Mouse (Mus musculus) natural killer cell, adult 2 months (primary cell): ENCODE data around the gene Sptlc3.
A peak's percentile ranks its signal among the peaks of the same experiment; 100 is the strongest.

Experiments
- DNase-seq, 2 experiments: peaks; one replicate each; pipeline ENCODE4 v3.0.0; 2022; ENCODE audit warnings: low spot score in 2 of 2

Gene Sptlc3

DNA sequence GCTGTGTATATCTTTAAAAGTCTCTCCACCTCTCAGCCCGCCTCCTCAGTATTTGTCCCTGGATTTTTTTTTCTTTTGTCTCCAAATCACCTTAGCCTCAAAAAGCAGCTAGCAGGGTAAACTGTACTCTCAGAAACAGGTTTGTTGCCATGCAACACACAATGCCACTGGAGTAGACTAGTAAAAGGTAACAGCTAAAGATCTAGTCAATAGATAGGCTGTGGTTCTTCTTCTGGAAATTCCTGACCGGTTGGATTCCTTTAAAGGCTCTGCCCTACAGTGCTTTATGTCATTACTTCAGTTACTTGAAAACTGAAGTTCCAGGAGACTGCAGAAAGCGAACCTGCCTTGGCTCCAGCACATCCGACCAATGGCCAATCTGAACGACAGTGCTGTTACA is at the start of gene Sptlc3:
Sptlc3 (plus strand) TSS at position 78 of the 400 bp plus-strand sequence.
- no peak for DNase-seq

DNA sequence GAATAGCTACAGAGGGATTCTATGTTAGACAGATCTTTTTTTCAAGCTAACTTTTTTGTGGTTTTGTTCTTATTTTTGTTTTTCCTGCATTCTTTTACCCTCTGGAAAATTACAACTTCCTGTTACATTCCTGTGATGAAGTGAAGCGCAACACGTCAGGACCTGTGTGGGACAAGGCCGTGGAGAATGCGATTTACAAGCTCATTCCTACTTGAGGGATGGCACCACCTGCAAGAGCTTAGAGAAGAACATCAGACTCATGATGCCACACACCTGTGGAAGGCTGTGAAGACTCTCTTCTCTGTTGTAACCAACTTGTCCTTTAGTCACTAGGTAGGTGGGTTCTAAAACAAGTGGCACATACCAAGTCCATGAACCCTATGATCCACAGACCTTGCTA is 26.0 kb upstream of the Sptlc3 start:
- DNase-seq, result no peak

DNA sequence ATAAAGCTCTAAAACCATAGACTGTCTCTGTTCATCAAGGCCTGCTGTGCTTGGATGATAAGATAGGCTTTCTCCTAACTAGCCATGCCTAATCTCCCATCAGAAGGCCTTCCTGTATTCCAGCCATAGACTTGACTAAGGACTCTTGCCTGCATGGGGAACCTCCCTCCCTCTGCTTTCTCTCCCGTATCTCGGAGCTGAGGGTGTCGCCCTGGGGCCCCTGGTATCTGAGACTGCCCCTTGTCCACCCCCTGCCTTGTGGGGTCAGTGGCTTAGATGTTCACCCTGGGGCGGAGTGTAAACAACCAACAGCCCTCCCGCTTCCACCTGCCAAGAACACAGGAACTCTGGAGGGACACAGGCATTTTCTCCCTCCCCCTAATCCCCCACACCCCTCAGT is 5.0 kb upstream of the Sptlc3 start:
- no peak for DNase-seq

DNA sequence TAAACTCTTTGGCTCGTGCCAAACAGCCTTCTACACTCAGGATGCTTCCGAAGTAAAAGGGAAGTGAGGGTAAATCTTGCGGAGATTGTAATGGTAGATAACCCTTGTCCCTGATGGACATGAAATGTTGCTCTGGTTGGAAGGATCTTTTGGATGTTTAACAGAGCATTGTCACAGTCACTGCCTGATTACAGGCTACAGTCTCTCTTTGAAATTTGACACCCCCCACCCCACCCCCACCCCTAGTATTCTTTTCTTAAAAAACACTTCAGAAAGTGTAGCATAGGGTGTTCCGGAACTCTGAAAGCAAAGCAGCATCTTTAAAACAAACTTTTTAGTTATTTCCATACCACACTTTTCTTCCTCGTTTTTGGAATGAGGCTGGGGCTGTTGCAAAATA is 916 bp downstream of the Sptlc3 start:
- no peak for DNase-seq

DNA sequence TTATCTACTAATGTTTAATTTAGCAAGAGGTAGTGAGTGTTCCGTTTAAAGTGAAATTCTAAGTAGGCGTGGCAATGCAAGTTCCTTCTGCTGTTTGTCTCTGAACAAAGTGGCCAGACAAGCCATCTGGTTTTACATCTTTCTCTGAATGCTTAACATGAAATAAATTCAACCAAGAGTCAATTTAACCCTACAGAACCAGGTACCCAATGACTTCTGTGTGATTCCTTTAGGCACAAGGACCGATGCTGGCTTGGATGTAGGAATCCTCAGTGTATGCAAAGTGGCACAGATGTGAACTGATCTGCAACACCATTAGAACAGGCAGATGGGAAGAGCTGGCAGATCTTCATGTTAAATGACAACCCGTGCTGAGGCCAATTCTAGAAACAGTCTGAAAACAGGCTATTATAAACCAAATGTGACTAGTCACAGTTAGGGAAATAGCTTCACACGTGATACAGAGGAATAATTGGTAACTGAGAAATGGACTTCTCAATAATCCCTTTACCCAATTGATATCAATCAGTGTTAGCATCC is 68.3 kb downstream of the Sptlc3 start:
- no peak for DNase-seq

DNA sequence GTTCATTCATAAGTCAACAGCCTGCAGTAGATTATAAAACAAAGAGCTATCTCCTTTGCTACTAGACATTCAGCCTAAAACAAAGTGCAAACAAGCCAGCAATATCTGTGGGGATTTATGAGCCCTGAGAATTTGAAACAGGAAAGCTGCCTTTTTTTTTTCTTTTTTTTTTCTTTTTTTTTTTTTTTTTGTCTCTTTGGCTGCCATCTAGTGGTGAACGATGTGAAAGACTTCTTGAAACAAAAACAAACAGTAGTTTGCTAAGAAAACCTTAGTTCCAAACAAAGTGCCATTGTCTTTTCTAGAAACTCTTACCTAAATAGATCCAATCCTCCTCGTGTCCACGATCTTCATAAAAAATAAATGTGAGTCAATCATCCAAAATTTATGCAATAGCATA is 85.6 kb downstream of the Sptlc3 start:
- DNase-seq, result no peak

DNA sequence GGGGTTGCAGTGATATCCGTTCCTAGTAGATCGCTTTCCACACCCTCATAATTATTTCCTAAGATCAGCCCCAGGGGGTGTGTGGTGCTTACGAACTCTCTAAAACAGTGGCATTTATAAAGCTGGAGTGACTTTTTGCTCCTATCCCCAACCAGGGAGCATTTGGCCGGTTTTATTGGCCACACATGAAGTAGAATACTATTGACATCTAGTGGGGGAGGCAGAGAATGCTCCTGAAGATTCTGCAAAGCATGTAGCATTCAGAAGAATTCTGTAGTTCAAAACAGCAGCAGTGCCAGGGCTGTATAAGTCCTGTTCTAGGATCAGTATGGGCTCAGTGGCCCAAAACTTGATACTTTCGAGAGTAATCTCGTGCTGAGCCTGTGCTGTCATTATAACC is 89.1 kb downstream of the Sptlc3 start:
- DNase-seq, result no peak

DNA sequence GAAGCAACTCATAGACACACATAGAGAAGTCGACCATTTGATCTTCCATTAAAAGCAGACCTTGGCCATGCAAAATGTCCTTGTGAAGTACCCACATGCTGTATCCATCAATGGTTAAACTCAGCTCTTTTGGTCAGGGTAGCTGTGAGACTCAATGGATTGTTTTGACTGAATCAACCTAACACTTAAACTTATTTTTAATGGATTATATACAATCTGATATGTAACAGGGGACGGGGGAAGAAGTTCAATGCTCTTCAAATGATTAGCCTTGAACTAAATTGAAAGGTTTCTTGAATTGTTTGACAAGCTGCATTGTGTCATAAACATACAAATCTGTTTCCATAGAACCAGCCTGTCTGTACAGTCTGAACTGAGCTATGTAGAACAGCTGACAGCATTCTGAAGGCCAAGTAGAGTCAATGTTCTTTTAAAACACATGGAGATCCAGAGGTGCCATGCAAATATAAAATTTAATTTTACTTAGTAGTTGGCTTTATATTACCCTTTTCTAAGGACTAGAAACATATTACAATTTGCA is 94.0 kb downstream of the Sptlc3 start:
- no peak for DNase-seq

DNA sequence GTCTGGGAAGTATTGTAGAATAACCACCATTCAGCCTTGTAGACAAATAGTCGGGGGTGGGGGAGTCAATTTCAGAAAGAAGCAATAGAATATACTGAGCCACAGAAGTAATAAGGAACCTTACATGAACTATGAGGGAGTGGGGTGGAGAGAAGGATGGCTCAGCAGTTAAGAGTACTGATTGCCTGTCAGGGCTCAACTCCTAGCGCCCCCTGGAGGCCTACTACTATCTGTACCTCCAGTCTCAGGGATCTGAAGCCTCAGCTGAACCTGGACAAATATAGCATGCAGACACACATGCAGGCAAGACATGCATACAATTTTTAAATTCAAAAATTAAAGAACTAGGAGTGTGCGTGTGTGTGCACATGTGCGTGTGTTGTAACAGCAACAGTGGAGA is 96.2 kb downstream of the Sptlc3 start:
- peak in 1 of 2 experiments; percentile 1 for DNase-seq

DNA sequence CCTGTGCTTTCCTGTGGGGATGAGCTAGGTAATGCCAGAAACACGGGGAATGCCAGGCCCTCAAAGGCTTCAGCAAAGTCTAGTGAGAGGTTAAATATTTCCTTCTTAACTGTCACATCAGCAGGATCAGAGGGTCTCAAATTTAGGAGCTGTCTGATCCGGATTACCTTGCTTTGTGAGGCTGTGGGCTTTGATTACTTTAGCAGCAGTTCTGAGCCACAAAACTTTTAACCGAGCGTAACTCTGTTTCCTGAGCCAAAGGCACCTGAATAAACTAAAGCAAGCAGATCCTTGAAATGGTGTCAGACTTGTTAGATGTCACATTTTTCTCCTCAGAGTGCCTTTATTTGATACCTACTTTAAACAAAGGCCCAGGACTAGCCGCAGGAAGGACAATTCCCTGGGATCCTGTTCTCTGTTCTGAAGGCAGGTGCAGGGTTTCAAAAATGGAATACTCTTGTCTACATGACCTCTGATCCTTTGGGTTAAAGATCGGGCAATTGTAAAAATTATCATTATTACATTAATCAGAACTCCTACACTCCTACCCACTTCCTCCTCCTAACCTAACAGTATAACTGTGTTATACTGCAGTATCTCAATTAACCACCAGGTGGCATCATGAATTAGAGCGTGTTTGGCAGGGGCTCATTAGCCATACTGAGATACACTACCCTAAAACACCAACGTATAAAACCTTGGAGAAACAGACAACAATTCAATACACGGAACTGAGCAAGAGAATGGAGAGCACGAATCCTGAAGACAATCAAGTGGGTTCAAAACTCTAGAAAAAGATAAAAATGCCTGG is 97.4 kb downstream of the Sptlc3 start:
- peak; percentile 1 for DNase-seq

DNA sequence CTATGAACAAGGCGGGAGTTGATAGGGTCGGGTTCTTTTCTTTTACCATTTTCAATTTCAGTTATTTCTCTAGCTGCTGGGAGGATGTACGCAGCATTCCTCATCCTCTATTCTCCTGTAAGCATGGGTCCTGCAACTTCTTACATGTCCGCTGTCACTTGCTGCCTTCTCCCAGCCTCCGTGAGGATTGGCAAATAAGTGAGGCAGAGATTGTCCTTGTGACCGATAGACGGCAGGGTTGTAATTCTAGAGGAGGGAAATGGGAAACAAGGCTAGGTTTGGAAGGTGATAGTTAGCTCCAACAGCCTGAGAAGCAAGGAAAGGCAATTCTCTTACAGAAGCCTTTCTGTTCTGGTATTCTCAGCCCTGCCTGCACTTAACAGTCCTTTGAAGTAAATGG is 98.4 kb downstream of the Sptlc3 start:
- DNase-seq, result no peak

DNA sequence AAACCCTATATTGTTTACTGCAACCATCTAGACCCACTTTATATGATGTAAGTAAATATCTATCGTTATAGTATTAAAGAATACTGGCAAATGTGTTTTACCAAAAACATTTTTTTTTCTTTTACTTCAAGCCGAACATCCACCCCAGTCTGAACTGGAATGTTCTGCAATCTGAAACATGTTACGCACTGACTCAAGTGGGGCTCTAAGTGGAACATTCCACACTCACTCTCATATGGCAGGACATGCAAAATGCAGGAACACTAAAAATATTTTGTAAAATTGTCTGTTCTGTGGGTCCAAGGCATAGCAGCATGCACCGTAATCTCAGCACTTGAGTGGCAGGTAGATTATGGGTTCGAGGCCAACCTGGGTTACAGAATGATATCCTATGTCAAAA is 103.5 kb downstream of the Sptlc3 start:
- no peak for DNase-seq

DNA sequence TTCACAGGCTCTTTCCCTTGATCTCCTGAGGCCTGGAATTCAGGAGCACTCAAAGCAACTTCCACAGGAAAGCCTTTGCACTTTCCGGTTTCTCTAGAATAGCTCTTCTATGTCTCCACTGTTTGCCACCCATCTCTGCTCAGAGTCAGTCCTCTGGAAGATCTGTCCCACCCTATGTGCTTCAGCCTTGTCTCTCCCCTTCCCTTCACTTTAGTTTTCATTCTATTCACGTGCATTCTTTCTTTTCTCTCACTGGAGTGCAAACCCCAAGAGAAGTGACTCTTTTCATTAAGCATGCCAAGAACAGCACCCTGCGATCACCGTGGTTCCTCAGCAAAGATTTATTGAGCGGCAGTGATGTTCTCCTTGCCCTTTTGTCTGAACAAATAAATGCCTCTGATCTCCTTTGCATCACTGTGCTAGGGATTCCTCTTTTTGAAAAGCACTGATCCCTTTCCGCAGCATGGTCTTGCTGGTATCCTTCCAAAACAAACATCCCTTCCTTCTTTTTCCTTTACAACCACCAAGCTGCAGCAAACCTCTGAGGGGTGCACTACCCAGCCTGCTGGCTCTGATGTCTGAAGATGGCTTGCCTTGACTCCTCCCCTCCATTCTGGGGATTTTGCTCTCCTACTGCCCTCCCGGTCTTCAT is 108.0 kb downstream of the Sptlc3 start:
- DNase-seq, result no peak

DNA sequence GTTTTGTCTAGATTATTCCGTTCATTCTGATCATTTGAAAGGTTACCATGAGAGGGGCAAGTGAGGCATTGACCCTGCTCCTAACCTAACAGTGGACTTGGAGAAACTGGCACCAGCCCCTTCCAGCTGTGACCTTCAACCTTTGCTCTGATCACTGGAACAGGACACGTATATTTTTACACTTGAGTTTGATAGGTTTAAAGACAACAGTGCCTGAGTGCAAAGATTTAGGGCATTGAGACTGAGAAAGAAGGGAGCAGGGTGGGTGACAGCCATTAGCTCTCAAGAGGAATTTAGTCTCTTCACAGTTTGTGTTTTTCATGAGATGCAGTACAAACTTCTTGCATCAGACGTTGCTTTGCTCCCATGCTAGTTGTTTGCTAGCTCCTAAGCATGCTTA is 114.5 kb downstream of the Sptlc3 start:
- no peak for DNase-seq

DNA sequence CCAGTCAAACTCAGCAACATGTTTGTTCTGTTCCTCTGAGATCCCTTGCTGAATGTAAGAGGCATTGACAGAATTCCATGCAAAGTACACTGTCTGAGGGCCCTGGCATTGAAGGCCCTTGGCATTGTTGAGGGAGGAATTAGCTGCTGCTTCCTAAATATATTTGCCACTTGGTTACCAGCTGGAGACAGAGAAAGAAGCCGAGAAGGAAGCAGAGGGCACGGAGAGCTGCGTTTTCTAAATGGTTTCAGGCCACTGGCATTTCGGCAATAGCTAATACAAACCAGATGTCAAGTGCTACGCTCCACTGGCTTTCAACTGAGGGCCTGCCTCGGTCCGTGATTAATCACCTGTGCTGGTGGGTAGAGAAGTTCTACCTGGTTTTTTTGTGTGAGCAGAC is 115.1 kb downstream of the Sptlc3 start:
- DNase-seq, result no peak

DNA sequence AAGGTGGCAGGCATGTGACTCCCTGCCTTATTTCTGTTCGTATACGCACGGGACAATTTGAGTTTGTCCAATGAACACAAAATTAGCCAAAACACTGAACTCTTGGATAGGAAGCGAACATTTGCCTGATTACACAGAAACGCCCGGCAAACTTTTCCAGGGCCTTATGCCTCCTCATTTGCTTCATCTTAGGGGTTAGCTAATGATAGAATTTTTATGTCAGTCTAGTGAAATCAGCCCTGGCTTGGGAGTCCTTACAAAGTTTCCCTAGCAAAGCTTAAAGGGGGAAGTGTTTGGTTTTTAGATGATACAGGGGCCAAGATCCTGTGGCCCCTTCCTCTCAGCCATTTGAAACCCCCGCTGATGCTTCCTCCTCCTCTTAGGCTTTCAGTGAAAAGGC is 115.5 kb downstream of the Sptlc3 start:
- DNase-seq, result no peak

DNA sequence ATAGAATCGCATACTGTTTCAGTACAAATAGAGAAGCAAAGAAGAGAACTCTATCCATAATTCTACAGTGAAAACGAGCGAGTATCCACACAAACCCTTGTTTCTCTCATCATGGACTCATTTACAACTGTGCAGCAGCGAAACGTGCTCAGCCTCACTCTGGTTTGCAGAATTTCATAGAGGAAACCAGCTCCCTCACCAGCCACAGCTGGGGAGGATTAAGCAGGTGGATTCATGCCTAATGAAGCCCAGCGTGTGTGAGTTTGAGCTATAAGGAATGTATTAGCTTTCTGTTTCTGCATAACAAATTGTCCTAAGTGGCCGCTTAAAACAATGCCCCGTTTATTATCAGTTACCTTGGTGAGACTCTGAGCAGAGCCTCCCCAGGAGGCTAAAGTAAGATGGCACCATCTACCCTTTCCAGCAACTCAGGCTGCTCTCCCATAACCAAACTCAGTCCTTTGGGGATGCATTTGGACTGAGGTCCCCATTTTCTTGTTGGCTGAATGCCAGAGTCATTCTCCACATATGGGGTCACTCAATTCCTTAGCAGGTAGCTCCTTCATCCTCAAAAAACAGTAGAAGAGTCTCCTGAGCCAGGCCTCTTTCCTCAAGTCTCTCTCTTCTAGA is 116.1 kb downstream of the Sptlc3 start:
- no peak for DNase-seq

DNA sequence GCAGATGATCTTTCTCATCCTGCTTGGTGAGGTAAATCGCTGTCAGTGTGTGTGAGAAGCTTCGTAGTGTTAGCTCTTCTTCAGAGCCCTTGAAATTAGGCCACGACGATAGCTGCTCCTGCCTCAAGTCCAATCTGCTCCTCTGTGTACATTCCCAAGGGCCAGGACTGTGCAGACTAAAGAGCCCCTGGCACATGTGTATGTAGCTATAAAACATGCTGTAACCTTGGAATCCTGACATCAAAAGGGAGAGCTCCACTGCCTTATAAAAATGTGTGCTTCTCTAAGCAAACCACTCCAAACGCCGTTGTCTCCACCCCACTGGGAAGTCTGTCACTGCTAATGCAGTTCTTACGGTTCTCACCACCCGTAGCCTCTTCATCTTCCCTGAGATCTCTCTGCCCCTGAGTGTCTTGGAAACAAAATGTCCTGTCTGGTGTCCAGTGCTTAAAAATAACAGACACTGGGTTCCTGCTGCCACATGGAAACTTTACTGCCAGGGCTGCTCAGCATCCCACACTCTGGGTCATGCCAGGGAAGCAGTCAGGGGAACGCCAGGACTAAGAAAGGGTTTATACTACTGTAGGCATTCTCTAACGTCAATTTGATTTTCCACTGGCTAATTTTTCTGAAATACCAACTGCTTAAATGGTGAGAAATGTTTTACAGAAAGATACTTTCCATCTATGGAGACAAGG is 118.8 kb downstream of the Sptlc3 start:
- no peak for DNase-seq

DNA sequence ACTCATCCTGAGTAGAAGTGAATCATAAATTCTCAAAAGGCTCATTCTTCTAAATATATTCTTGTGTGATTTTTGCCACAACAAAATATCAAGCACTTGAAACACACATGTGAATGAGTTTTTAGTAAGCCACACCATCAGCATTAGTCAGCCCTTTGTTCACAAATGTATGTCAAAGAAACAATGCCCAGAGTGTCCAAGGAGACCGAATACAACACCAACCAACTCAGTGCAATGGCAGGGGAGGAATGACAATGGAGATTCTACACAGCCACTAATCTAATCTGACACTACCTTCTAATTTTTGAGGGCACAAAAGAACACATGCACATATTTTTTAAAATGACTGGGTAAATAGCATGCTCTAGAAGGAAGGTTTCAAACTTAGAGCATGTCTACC is 132.8 kb downstream of the Sptlc3 start:
- no peak for DNase-seq

DNA sequence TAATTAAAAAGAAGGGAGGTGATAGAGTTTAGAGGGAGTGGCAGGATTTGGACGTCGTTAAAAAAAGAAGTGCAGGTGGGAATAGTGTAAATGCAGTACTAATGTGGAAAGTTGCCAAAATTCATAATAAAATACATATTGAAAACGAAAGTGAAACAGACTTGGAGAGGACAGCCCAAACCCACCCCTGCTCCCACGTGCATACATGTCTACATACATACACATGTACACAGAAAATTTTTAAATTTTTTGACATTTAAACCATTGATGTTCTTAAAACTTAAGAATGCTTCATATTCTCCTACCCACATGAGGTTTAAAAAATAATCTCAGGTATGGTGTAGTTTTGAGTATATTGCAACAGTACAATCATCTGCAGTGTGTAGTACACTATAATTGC is 135.0 kb downstream of the Sptlc3 start:
- no peak for DNase-seq

DNA sequence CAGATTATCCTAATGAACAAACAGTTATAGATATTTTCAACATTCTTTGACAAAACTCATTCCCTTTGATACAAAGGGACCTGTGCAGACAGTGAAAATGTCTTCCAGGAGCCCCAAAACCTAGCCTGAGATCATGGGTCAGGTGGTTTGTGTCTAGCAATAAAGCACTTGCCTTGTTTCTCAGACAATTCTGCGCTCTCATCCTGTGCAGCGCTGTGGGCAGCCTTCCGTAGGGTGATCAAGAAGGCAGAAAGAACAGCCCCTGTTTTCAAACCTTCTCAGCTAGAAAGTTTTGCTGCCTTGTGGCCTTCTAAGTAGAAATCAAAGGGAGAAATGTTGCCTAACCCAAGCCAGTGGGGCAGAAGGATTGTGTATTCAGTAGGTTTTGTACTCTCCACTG is 135.9 kb downstream of the Sptlc3 start:
- DNase-seq, result no peak

DNA sequence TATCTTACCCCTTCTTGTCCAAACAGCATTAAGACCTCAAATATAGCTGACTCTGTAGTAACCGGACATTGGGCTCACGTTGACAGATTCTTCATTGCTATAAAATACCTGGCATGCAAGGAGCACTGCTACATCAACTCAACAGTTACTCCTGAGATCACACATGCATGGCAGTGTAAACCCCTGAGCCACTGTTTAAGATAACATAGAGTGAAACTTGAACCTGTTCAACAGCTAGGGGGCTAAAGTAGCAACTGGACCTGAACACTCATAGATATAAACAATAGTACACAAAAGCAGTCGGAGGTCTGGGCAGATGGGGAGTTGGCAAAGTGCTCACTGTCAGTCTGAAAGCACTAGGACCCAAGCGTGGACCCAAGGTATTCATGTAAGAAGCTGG is 140.8 kb downstream of the Sptlc3 start:
- no peak for DNase-seq
